Mouse (Mus musculus) adrenal gland, adult 18-20 months (tissue): ENCODE results near the gene Krtcap2. TPM values are rescaled to one million over a fixed set of nuclear protein-coding genes. Genes with fewer than 3 reads are reported as not detected.

Experiments
- microRNA-seq, 2 experiments: library from miRNA; unstranded; fragments of <30 nt; microRNA quantifications; one replicate each; pipeline ENCODE4 v1.2.0; 2021; ENCODE audit warnings: borderline number of aligned reads in 2 of 2
- total RNA-seq, 2 experiments: library from RNA; stranded (reverse); gene quantifications; 1 replicate in 1 of 2; 2 replicates in 1 of 2; pipeline ENCODE4 v1.2.3; 2021

Gene Krtcap2
- total RNA-seq, 2 experiments from 2014 or later: 108 to 123 TPM

Small RNA genes within 50 kb of the gene (microRNA-seq; reads per million reads assigned to microRNA genes)
- gene Mir92b: 46.8 to 66.1 reads per million in 2 experiments

Other genes with a start within 250 kb of the Krtcap2 start
- 10 to 100 TPM; 34.5 to 35.7 TPM for gene Rusc1, start 152.7 kb upstream of the Krtcap2 start, total RNA-seq
- not detected for gene Gm43738, start 144.9 kb upstream of the Krtcap2 start, total RNA-seq
- gene Fdps, start 144.0 kb upstream of the Krtcap2 start, total RNA-seq: 100 to 1,000 TPM; 213 to 346 TPM
- gene Pklr, start 109.8 kb upstream of the Krtcap2 start, total RNA-seq: not detected
- gene Hcn3, start 85.8 kb upstream of the Krtcap2 start, total RNA-seq: 1 to 10 TPM; 2.6 to 7.7 TPM
- gene Clk2, start 81.2 kb upstream of the Krtcap2 start, total RNA-seq: 10 to 100 TPM; 45.3 to 64.8 TPM
- 10 to 100 TPM; 72.1 to 87.0 TPM for gene Scamp3, start 68.5 kb upstream of the Krtcap2 start, total RNA-seq
- 10 to 100 TPM; 15.4 to 16.2 TPM for gene Fam189b, start 62.8 kb upstream of the Krtcap2 start, total RNA-seq
- gene Gba, start 43.0 kb upstream of the Krtcap2 start, total RNA-seq: 10 to 100 TPM; 57.1 to 61.9 TPM
- gene Thbs3, start 30.8 kb upstream of the Krtcap2 start, total RNA-seq: 10 to 100 TPM in 1 of 2 experiments, 1 to 10 TPM in 1; 7.9 to 14.5 TPM
- 100 to 1,000 TPM; 141 to 148 TPM for gene Mtx1, start 18.9 kb upstream of the Krtcap2 start, total RNA-seq
- gene Muc1, start 16.9 kb upstream of the Krtcap2 start, total RNA-seq: under 1 TPM; 0.23 to 0.35 TPM
- gene Trim46, start 343 bp downstream of the Krtcap2 start, total RNA-seq: 1 to 10 TPM; 1.7 to 2.9 TPM
- 100 to 1,000 TPM; 119 to 122 TPM for gene Dpm3, start 13.4 kb downstream of the Krtcap2 start, total RNA-seq
- 10 to 100 TPM; 40.9 to 52.4 TPM for gene Slc50a1, start 24.6 kb downstream of the Krtcap2 start, total RNA-seq
- 10 to 100 TPM; 12.2 to 12.6 TPM for gene Efna1, start 35.2 kb downstream of the Krtcap2 start, total RNA-seq
- gene Efna3, start 77.0 kb downstream of the Krtcap2 start, total RNA-seq: under 1 TPM in 1 of 2 experiments, not detected in 1; 0.42 TPM
- 1 to 10 TPM in 1 of 2 experiments, under 1 TPM in 1; 0.43 to 1.1 TPM for gene Efna4, start 92.1 kb downstream of the Krtcap2 start, total RNA-seq
- gene Adam15, start 104.0 kb downstream of the Krtcap2 start, total RNA-seq: 10 to 100 TPM; 56.3 to 87.6 TPM
- under 1 TPM; 0.80 to 0.93 TPM for gene Dcst2, start 116.0 kb downstream of the Krtcap2 start, total RNA-seq
- gene Dcst1, start 119.3 kb downstream of the Krtcap2 start, total RNA-seq: 1 to 10 TPM in 1 of 2 experiments, under 1 TPM in 1; 0.46 to 1.4 TPM
- gene Zbtb7b, start 148.8 kb downstream of the Krtcap2 start, total RNA-seq: 100 to 1,000 TPM in 1 of 2 experiments, 10 to 100 TPM in 1; 89.7 to 101 TPM
- gene Lenep, start 156.8 kb downstream of the Krtcap2 start, total RNA-seq: under 1 TPM in 1 of 2 experiments, not detected in 1; 0.30 TPM
- gene Flad1, start 165.9 kb downstream of the Krtcap2 start, total RNA-seq: 10 to 100 TPM; 28.6 to 37.6 TPM
- 10 to 100 TPM; 14.3 to 19.6 TPM for gene Cks1b, start 172.4 kb downstream of the Krtcap2 start, total RNA-seq
- gene Shc1, start 172.5 kb downstream of the Krtcap2 start, total RNA-seq: 10 to 100 TPM; 75.5 to 87.1 TPM
- gene Pygo2, start 184.2 kb downstream of the Krtcap2 start, total RNA-seq: 10 to 100 TPM; 40.7 to 40.9 TPM
- 10 to 100 TPM; 53.2 to 57.8 TPM for gene Pbxip1, start 190.7 kb downstream of the Krtcap2 start, total RNA-seq
- gene Pmvk, start 208.6 kb downstream of the Krtcap2 start, total RNA-seq: 10 to 100 TPM; 31.4 to 77.1 TPM